Mouse (Mus musculus) B cell, adult 2 months (primary cell): ENCODE measurements around the gene Pmis2.

Experiments used
- DNase-seq, 2 experiments: peaks; one replicate each; pipeline ENCODE4 v3.0.0; 2022

The Pmis2 gene

GRCm38 (mm10) chr7:30633762-30634412 is 37.5 kb downstream of the Pmis2 start:
- no peak for DNase-seq

DNA sequence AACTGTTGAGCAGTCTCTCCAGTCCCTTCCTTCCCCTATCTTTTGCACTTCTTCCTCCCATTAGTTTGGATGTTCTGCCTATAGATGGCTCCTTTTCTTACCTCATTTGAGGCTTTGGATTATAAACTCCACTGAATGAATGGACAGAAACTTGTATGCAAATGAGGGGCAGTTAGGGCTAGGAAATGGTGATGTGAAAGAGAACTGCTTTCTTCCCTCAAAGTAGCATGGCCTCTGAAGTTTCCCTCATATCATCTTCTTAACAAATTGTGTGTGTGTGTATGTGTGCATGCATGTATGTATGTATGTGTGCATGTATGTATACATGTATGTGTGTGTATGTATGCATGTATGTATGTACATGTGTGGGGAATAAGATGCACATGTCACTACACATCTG is 42.4 kb downstream of the Pmis2 start:
- no peak for DNase-seq

DNA sequence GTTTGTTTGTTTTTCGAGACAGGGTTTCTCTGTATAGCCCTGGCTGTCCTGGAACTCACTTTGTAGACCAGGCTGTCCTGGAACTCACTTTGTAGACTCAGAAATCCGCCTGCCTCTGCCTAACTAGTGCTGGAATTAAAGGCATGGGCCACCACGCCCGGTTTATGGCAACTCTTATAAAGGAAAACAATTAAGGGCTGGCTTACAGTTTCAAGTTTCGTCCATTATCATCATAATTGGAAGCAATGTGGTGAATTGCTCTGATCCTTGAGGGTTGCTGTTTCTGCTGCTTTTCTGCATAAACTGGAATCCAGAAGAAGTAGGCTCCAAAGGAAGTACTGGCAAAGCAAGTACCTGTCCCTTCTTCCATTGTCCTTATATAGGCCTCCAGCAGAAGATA is 44.8 kb downstream of the Pmis2 start:
- no peak for DNase-seq

DNA sequence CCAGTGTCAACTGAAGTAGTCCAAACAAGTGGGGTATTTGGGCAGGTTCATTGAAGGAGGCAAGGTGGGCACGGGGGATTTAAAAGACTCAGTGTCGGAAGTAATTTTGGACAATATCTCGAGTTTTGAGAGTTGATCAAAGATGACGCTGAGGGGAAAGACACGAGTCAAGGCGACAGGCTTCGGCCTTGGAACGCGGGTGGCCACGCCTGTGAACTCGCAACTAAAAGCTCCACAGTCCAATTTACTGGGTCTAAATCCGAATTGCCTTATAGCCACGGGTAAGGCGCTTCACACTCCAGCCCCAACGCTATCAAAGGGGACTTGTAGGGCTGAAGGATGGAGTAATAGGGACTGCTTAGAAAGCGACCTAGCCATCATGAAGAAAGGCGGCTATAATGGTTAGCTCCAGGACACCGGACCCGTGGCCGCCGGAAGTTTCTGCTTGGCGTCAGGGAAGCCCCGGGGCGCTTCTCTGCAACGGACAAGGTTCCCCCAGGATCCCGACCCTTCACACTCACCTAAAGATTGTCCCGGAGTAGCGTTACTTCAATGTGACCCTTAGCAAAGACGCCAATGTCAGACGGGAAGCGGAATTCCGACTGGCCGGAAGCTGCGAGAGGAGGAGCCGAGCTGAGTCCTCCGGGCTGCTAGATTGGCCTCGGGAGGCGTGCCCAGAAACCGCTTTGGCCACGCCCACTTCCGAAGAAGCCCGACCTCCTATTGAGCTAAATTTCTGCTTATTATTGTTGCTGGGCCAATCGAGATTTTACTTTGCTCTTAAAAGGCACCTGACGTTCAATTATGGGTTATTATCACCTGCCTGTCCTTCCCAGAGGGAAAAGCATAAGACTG is 45.6 kb downstream of the Pmis2 start, which contains the start of gene Cox6b1:
Gene Cox6b1, minus strand, starts transcription at position 622 of the 855 bp plus-strand sequence.
- DNase-seq = peak; percentile 86 to 87
